ENCODE assay signal across 10 mouse cellular contexts in the genomic region with DNA sequence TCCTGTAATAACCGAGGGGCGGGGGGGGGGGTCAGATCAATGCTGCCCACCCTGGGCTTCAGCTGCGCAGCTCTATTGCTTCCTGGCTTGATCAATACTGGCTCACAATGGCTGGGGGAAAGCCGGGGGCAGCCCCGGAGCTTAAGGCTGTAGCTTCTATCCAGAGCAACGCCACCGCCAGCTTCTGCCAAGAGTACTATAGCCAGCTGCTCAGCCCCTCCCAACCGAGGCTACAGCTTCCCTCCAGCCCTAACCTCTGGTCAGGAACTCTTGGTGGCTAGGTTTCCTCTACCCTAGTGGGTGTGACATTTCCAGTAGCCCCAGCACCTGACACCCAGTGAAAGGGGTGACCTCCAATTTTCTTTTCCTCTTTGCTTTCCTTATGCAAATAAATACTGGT. TPM values are rescaled to one million over a fixed set of nuclear protein-coding genes. Genes with fewer than 3 reads are reported as not detected.
DNase-seq lines count a peak whose midpoint lies in the region; ATAC-seq lines count a peak whose summit lies in the region.
"Had no signal": no experiment of that assay in that cellular context is flagged by ENCODE, and none has a peak within 500 bp of the region (broad histone marks: within the 10 kb centered on the region; RNA-seq: fewer than 3 reads in every experiment).

No protein-coding gene starts in this region.

- no peak for DNase-seq in heart, postnatal 25 days (ENCODE audit: low spot score)
- peak; percentile 57 for DNase-seq in limb, embryonic 11.5 days (ENCODE audit: low spot score)
- DNase-seq in T-cell, adult 2 months (ENCODE audit: low spot score): no peak
- no peak for DNase-seq in adrenal gland, postnatal 10 days

- WGBS in heart, embryonic 15.5 days: 1% methylated on average over 8 of the region's 8 CpGs
- WGBS in forebrain, embryonic 15.5 days: under 1% methylated on average over 8 of the region's 8 CpGs
- 0% methylated on average over 8 of the region's 8 CpGs for WGBS in limb, embryonic 11.5 days
- WGBS in neural tube, embryonic 14.5 days: under 1% methylated on average over 8 of the region's 8 CpGs

- H3K27me3 ChIP-seq in heart, embryonic 15.5 days: peaks cover 43% of the 10 kb centered on the region
- no peaks in the 10 kb centered on the region; the same call in 1 of the 2 replicates for H3K27me3 ChIP-seq in forebrain, embryonic 15.5 days
- H3K27me3 ChIP-seq in limb, embryonic 11.5 days (ENCODE audit: control insufficient read depth, insufficient read depth, low read length): peaks cover 17% of the 10 kb centered on the region
- no peaks in the 10 kb centered on the region for H3K27me3 ChIP-seq in neural tube, embryonic 14.5 days (ENCODE audit: control insufficient read depth, insufficient read depth, low read length)

- H3K9ac ChIP-seq in heart, embryonic 15.5 days: no peak overlapping the region
- no peak overlapping the region for H3K9ac ChIP-seq in forebrain, embryonic 15.5 days (replicated peaks)
- no peak overlapping the region for H3K9ac ChIP-seq in limb, embryonic 11.5 days (ENCODE audit: low read length)
- H3K9ac ChIP-seq in neural tube, embryonic 14.5 days (replicated peaks; ENCODE audit: low read depth, low read length): no peak overlapping the region

- ATAC-seq in heart, embryonic 15.5 days (replicated peaks; ENCODE audit: insufficient number of reproducible peaks, insufficient read depth, low FRiP score, low read depth): no peak
- ATAC-seq in forebrain, embryonic 15.5 days (replicated peaks): 0 out of 2 replicates have a peak, but pooled peaks have one; percentile 8
- ATAC-seq in limb, embryonic 11.5 days (ENCODE audit: insufficient number of reproducible peaks, low FRiP score, low TSS enrichment, low read depth): no peak
- 0 out of 2 replicates have a peak, but pooled peaks have one; percentile 46 for ATAC-seq in neural tube, embryonic 14.5 days (ENCODE audit: low read depth)
- no peak for ATAC-seq in frontal cortex, adult (ENCODE audit: low TSS enrichment)

- intact Hi-C loops in heart, postnatal 25 days (cut with DNase I): no loop called here

- peak overlapping the region; percentile 57 for H3K4me3 ChIP-seq in heart, embryonic 15.5 days
- peak overlapping the region; percentile 70 for H3K4me3 ChIP-seq in forebrain, embryonic 15.5 days
- peak overlapping the region; percentile 37; the same call in 1 of the 2 replicates for H3K4me3 ChIP-seq in limb, embryonic 11.5 days (ENCODE audit: low read depth, low read length)
- peak overlapping the region; percentile 37 for H3K4me3 ChIP-seq in neural tube, embryonic 14.5 days (ENCODE audit: low read depth, low read length)
- H3K4me3 ChIP-seq: myocyte had no signal

- no peaks in the 10 kb centered on the region for H3K9me3 ChIP-seq in heart, embryonic 15.5 days (replicated peaks)
- no peaks in the 10 kb centered on the region for H3K9me3 ChIP-seq in forebrain, embryonic 15.5 days
- H3K9me3 ChIP-seq in limb, embryonic 11.5 days (ENCODE audit: control insufficient read depth, low read length): no peaks in the 10 kb centered on the region
- no peaks in the 10 kb centered on the region for H3K9me3 ChIP-seq in neural tube, embryonic 14.5 days (ENCODE audit: control insufficient read depth, low read length)

- peak overlapping the region; percentile 94 for H3K4me2 ChIP-seq in heart, embryonic 15.5 days
- H3K4me2 ChIP-seq in forebrain, embryonic 15.5 days (replicated peaks): peak overlapping the region; percentile 99
- H3K4me2 ChIP-seq in limb, embryonic 11.5 days (ENCODE audit: low read depth, severe bottlenecking): peak overlapping the region; percentile 79
- H3K4me2 ChIP-seq in neural tube, embryonic 14.5 days (ENCODE audit: low read depth, low read length): peak overlapping the region; percentile 95

- H3K36me3 ChIP-seq in heart, embryonic 15.5 days: no peaks in the 10 kb centered on the region
- no peaks in the 10 kb centered on the region for H3K36me3 ChIP-seq in forebrain, embryonic 15.5 days
- no peaks in the 10 kb centered on the region for H3K36me3 ChIP-seq in limb, embryonic 11.5 days (ENCODE audit: control insufficient read depth, insufficient read depth, low read length)
- H3K36me3 ChIP-seq in neural tube, embryonic 14.5 days (ENCODE audit: control insufficient read depth, insufficient read depth, low read length): no peaks in the 10 kb centered on the region

- no peak overlapping the region for H3K27ac ChIP-seq in heart, embryonic 15.5 days
- no peak overlapping the region for H3K27ac ChIP-seq in forebrain, embryonic 15.5 days (replicated peaks)
- H3K27ac ChIP-seq in limb, embryonic 11.5 days (replicated peaks; ENCODE audit: low read depth, low read length): no peak overlapping the region
- no peak overlapping the region for H3K27ac ChIP-seq in neural tube, embryonic 14.5 days (ENCODE audit: low read depth, low read length)

- peaks cover 9% of the 10 kb centered on the region for H3K4me1 ChIP-seq in heart, embryonic 15.5 days (replicated peaks)
- peaks cover 19% of the 10 kb centered on the region for H3K4me1 ChIP-seq in forebrain, embryonic 15.5 days
- H3K4me1 ChIP-seq in limb, embryonic 11.5 days (ENCODE audit: control insufficient read depth, insufficient read depth, low read length): peaks cover 3% of the 10 kb centered on the region; the same call in 1 of the 2 replicates
- H3K4me1 ChIP-seq in neural tube, embryonic 14.5 days (ENCODE audit: control insufficient read depth, insufficient read depth, low read length): 0 out of 2 replicates have a peak, but pooled peaks cover 12% of the 10 kb centered on the region

RNA-seq across cellular contexts. Expression of gene Sall1, which starts 36.8 kb away (rescaled TPM):
- polyA plus RNA-seq in heart, embryonic 15.5 days (2015; fragmentation: Nextera tagmentation; extraction: Ambion mirVana): 2.5 and 3.6 TPM in 2 replicates
- 1 to 10 TPM; 1.3 to 1.5 TPM for total RNA-seq in heart, postnatal 25 days (2021)
- 15.4 and 17.4 TPM in 2 replicates for polyA plus RNA-seq in forebrain, embryonic 15.5 days (2015; fragmentation: Nextera tagmentation; extraction: Ambion mirVana)
- 30.0 and 30.4 TPM in 2 replicates for polyA plus RNA-seq in limb, embryonic 11.5 days (2014; fragmentation: Nextera tagmentation; extraction: Ambion mirVana)
- 17.7 and 21.3 TPM in 2 replicates for polyA plus RNA-seq in neural tube, embryonic 14.5 days (2014; fragmentation: Nextera tagmentation; extraction: Ambion mirVana)
- 1 to 10 TPM; 1.6 to 4.3 TPM for total RNA-seq in adrenal gland, postnatal 10 days (2021)
- polyA plus RNA-seq: C2C12, myocyte had no signal

Comparison
In these comparisons a context has a peak if more than half of its experiments do, and no peak if none do; other contexts are left out.
1. ATAC-seq: peak in forebrain, embryonic 15.5 days (single experiment) and neural tube, embryonic 14.5 days (single experiment); none in heart, embryonic 15.5 days (single experiment), limb, embryonic 11.5 days (single experiment) and frontal cortex, adult (single experiment).
2. Peak in every context shown above with its lines, with median percentiles within 50 percentile points of each other: H3K4me2 ChIP-seq and H3K4me3 ChIP-seq.